Mouse (Mus musculus) C2C12 (cell line): ENCODE results near the gene Espl1.

ENCODE experiments used
- CTCF ChIP-seq: IDR thresholded peaks from one replicate; pipeline ENCODE4 v1.5.1; 2011; ENCODE audit not compliant: control insufficient read depth, insufficient read depth, insufficient read length
- MYOD1 ChIP-seq: IDR thresholded peaks from one replicate; pipeline ENCODE4 v1.6.1; 2011; ENCODE audit warnings: low read depth; ENCODE audit not compliant: control insufficient read depth, insufficient read length
- MYOG ChIP-seq: IDR thresholded peaks from one replicate; pipeline ENCODE4 v1.6.1; 2011; ENCODE audit not compliant: control insufficient read depth, insufficient read length; ENCODE audit errors: extremely low read depth
- USF1 ChIP-seq: IDR thresholded peaks from one replicate; pipeline ENCODE4 v1.6.1; 2011; ENCODE audit warnings: low read depth, mild to moderate bottlenecking, control low read depth, moderate library complexity

- TF ChIP-seq CTCF (no peak), MYOD1 (no peak), MYOG (no peak), USF1 (no peak)
Measured at GRCm38 (mm10) chr15:102364678-102365077, 68.6 kb downstream of the Espl1 start.
